Mouse (Mus musculus): ENCODE data around the gene Psen2. TPM values are rescaled to one million over a fixed set of nuclear protein-coding genes. Genes with fewer than 3 reads are reported as not detected.

The Psen2 gene
- polyA plus RNA-seq (2014; fragmentation: Illumina TruSeq; extraction: RNeasy Lipid Tissue Mini Kit (QIAGEN cat#74804); ENCODE audit: insufficient read depth, low read depth, low replicate concordance), result 24.2 TPM

DNA sequence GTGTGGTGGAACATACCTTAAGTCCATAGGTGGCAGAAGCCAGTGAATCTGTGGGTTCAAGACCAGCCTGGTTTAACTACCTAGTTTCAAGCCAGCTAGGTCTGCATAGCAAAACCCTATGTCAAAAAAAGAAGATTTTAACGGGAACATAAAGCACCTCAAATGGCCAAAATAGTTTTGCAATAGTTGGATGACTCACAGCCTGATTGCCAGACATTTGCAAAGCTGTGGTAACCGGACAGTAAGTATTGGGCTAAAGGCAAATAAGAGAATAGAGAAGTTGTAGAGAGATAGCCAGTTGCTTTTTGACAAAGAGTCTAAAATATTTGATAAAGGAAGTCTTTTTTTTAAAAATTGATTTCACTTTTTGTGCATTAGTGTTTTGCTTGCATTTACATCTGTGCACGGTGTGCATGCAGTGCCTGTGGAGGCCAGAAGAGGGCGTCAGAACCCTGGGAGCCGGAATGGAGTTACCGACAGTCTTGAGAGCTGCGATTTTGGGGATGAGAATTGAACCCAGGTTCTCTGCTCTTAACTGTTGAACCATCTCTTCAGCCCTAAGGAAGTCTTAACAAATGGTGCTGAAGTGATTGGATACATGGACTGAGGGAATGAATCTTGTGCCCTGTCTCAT is at the start of gene Psen2:
Gene Psen2 (minus strand): TSS at position 75 of the 634 bp plus-strand sequence.

DNA sequence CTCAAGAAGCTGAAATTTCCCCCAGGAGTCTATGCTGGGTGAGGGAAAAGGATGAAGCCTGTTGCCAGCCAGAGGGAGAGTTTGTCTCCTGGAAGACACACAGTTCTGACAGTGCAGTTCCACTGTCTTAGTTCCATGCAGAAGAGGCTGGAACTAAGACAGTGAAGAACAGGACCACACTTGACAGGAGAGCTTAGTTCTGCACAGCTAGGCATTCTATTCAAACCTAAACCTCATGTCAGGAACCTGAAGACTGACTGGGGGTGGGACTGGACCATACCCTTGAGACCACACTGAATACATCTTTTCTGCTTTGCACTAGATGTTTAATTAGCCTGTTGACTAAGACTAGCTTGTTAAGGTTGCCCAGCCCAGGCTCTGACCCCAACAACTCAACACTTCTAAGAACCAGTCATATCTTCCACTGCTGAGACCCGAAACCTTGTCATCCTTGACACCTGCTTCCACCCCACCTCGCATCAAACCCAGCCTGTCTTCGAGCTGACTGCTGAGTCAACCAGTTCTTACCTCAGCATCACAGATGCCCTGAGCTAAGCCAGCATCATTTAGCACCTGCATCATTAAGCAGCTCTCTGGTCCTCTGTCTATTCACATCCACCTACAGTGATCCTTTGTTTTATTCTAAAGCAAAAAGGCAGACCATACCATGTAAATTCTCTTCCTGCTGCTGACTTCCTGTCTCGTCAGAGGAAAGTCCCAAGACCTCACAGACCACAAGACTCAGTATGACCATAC is 64.1 kb downstream of the Psen2 start, which contains the start of gene Coq8a:
Gene Coq8a (minus strand): TSS at position 644 of the 756 bp plus-strand sequence.

Other genes starting within 250 kb of the Psen2 start
- gene Coq8a, start 63.8 kb downstream of the Psen2 start, polyA plus RNA-seq (2014; fragmentation: Illumina TruSeq; extraction: RNeasy Lipid Tissue Mini Kit (QIAGEN cat#74804); ENCODE audit: insufficient read depth, low read depth, low replicate concordance), result 13.3 TPM
- gene Itpkb, start 67.0 kb upstream of the Psen2 start, polyA plus RNA-seq (2014; fragmentation: Illumina TruSeq; extraction: RNeasy Lipid Tissue Mini Kit (QIAGEN cat#74804); ENCODE audit: insufficient read depth, low read depth, low replicate concordance), result 35.2 TPM
- gene Stum, start 220.1 kb upstream of the Psen2 start, polyA plus RNA-seq (2014; fragmentation: Illumina TruSeq; extraction: RNeasy Lipid Tissue Mini Kit (QIAGEN cat#74804); ENCODE audit: insufficient read depth, low read depth, low replicate concordance), result 0.75 TPM

Data from lung, adult 10 weeks (tissue).